Mouse (Mus musculus): Measurements from ENCODE around the gene Maml2. TPM values are rescaled to one million over a fixed set of nuclear protein-coding genes. Genes with fewer than 3 reads are reported as not detected.

The Maml2 gene
- polyA plus RNA-seq (2014; fragmentation: Illumina TruSeq; extraction: RNeasy Lipid Tissue Mini Kit (QIAGEN cat#74804); ENCODE audit: low read depth, low replicate concordance) = 4.0 TPM

DNA sequence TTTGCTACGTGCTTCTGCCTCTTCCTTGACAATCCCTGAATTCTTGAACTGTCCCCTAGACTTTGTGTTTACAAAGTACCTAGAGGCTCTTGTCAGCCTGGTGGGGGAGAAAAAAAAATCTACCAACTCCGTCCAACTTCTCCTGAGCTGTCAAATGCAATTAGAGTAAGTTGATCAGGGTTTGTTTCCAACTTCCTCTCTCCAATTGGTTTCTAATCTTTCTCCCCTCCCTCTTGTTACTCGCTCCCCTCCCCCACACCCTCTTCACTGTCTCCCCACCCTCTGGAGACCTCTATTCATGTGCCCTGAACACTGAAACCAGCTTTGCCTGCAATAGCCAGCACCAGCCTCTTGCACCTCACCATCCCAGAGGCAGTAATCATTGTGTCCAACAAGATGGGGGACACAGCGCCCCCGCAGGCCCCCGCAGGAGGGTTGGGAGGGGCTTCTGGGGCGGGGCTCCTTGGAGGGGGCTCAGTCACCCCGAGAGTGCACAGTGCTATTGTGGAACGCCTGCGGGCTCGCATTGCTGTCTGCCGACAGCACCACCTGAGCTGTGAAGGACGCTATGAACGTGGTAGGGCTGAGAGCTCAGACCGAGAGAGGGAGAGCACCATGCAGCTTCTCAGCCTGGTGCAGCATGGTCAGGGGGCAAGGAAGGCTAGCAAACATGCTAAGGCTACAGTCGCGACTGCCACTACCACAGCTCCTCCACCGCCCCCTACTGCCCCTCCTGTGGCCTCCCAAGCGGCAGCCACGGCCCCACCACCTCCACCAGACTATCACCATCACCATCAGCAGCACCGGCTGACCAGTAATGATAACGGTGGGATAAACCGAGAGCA, at the start of gene Maml2:
Gene Maml2, plus strand, starts transcription at position 290 of the 845 bp plus-strand sequence.

DNA sequence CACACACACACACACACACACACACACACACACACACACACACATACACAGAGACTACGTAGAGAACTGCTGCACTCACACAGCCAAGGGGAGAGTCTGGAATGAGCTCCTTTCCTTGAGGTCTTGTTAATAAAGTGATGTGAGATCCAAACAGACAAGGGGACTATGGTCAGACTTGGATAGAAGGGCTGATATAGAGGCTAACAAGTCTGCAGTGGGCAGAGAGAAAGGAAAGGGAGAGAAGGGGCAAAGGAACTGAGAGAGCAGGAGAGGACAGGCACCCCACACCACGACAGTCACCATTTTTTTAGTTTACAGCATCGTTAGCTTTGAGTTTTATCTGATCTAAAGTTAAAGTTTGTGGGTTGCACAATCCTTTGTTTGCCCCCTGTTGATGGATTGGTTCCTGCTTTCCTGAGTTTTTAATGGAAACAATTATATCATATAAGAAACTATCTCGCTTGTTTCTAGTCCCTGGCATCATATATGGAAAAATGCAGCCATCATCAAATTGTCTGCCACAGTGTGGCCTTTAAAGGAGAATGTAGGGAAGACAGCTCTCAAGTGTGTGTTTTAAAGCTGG, 149.0 kb downstream of the Maml2 start, which contains the start of gene Gm17571:
Gene Gm17571, minus strand, starts transcription at position 51 of the 583 bp plus-strand sequence.

DNA sequence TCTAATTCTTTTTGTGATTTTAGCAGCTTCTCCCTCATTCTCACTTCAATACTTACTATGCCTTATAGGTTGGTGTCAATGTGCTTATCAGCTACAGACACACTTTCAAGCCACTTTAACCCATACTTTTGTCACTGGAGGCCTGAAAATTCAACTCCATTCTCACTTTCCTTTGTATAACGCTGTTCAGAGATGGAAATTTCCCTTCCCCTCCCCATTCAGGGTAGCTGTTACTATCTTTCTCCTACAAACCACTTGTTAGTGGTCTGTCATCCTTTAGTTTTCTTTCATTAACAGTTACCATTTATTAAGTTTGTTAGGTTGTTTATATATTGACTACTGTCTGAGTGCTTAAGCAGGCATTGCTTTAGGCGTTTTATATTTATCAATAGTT, 450.6 kb downstream of the Maml2 start, which contains the start of gene Mtmr2:
Gene Mtmr2, plus strand, starts transcription at position 7 of the 394 bp plus-strand sequence.

Other genes starting within 250 kb of the Maml2 start
- 64.4 TPM for gene Jrkl, start 52.1 kb upstream of the Maml2 start, polyA plus RNA-seq (2014; fragmentation: Illumina TruSeq; extraction: RNeasy Lipid Tissue Mini Kit (QIAGEN cat#74804); ENCODE audit: low read depth, low replicate concordance)
- 50.5 TPM for gene Ccdc82, start 51.0 kb upstream of the Maml2 start, polyA plus RNA-seq (2014; fragmentation: Illumina TruSeq; extraction: RNeasy Lipid Tissue Mini Kit (QIAGEN cat#74804); ENCODE audit: low read depth, low replicate concordance)
- gene Gm17571, start 148.8 kb downstream of the Maml2 start, polyA plus RNA-seq (2014; fragmentation: Illumina TruSeq; extraction: RNeasy Lipid Tissue Mini Kit (QIAGEN cat#74804); ENCODE audit: low read depth, low replicate concordance) = not detected